Mouse (Mus musculus) ES-E14 (cell line): ENCODE results near the gene Klrg2. TPM values are rescaled to one million over a fixed set of nuclear protein-coding genes. Genes with fewer than 3 reads are reported as not detected.

Experiments
- DNase-seq: peaks from one replicate; pipeline ENCODE4 v3.0.0-alpha.2; 2013; ENCODE audit warnings: low read depth, low spot score
- H3K27ac ChIP-seq: 2 replicates; pipeline ENCODE4 v1.5.1; 2012; ENCODE audit warnings: low read depth, mild to moderate bottlenecking, low read length, moderate library complexity, mixed read lengths; ENCODE audit not compliant: poor library complexity, insufficient read depth, severe bottlenecking
- H3K36me3 ChIP-seq: 2 replicates; pipeline ENCODE4 v1.6.1; 2012; ENCODE audit warnings: mild to moderate bottlenecking, low read length, moderate library complexity, mixed read lengths; ENCODE audit not compliant: control insufficient read depth, poor library complexity, insufficient read depth, severe bottlenecking
- H3K4me1 ChIP-seq, 2 experiments: fragments of 150-350 bp in 1 of 2; sonication (generic) in 1 of 2; 2 replicates each; pipeline ENCODE4 v1.6.1; 2012; ENCODE audit warnings: low read length in 2 of 2, mild to moderate bottlenecking in 1 of 2, mixed read lengths in 1 of 2; ENCODE audit not compliant: control insufficient read depth in 2 of 2, insufficient read depth in 2 of 2, poor library complexity in 1 of 2
- H3K4me3 ChIP-seq, 2 experiments: fragments of 150-350 bp in 1 of 2; sonication (generic) in 1 of 2; 2 replicates each; pipeline ENCODE4 v1.5.1; 2012; ENCODE audit warnings: low read length in 2 of 2, low read depth in 1 of 2, mild to moderate bottlenecking in 1 of 2, mixed read lengths in 1 of 2; ENCODE audit not compliant: insufficient read depth in 1 of 2, poor library complexity in 1 of 2, severe bottlenecking in 1 of 2
- H3K9ac ChIP-seq: 2 replicates; pipeline ENCODE4 v1.6.1; 2012; ENCODE audit warnings: low read depth, mild to moderate bottlenecking, low read length, mixed read lengths; ENCODE audit not compliant: poor library complexity, insufficient read depth, severe bottlenecking
- H3K9me3 ChIP-seq: fragments of 150-350 bp; sonication (generic); 2 replicates; pipeline ENCODE4 v1.6.1; 2012; ENCODE audit warnings: low read depth, mild to moderate bottlenecking, low read length; ENCODE audit not compliant: control insufficient read depth, insufficient read depth
- CHD2 ChIP-seq: IDR thresholded peaks from 2 replicates; pipeline ENCODE4 v1.6.1; 2014; ENCODE audit warnings: mild to moderate bottlenecking, low read depth, low read length, inconsistent platforms
- HCFC1 ChIP-seq: IDR thresholded peaks from 2 replicates; pipeline ENCODE4 v1.6.1; 2012; ENCODE audit warnings: low read length, inconsistent platforms, borderline replicate concordance; ENCODE audit not compliant: insufficient read depth
- MAFK ChIP-seq: IDR thresholded peaks from 2 replicates; pipeline ENCODE4 v1.6.1; 2014; ENCODE audit warnings: mild to moderate bottlenecking, low read depth, low read length, inconsistent platforms; ENCODE audit not compliant: insufficient read depth
- ZC3H11A ChIP-seq: IDR thresholded peaks from 2 replicates; pipeline ENCODE4 v1.6.1; 2012; ENCODE audit warnings: low read depth, mild to moderate bottlenecking, inconsistent platforms, low read length, borderline replicate concordance
- ZNF384 ChIP-seq: IDR thresholded peaks from 2 replicates; pipeline ENCODE4 v1.6.1; 2012; ENCODE audit warnings: low read depth, low read length, inconsistent platforms
- in situ Hi-C, 2 experiments: fragments of 600-800 bp; cut with MboI; formaldehyde crosslinking; loops; one replicate each; pipeline ENCODE4 v1.15.1; 2025; ENCODE audit warnings: low sequenced_read_pairs in 2 of 2, inconsistent platforms in 1 of 2; ENCODE audit not compliant: unreplicated experiment in 2 of 2
- total RNA-seq: library from RNA; depleted of rRNA; stranded (reverse); fragments of 300-350 nt; gene quantifications from 2 replicates; pipeline ENCODE4 v1.2.3, GENCODE M21; 2012

Klrg2 gene
- total RNA-seq, 1 experiment: 3.2 TPM

GRCm38 (mm10) chr6:38640401-38640800 is 3.4 kb upstream of the Klrg2 start:
- Histone ChIP-seq H3K27ac (no peak overlapping the region), H3K9ac (no peak overlapping the region), H3K36me3 (no peaks in the 10 kb centered on the region), H3K4me3 (no peak overlapping the region), H3K9me3 (no peaks in the 10 kb centered on the region), H3K4me1 (peaks cover 0 to 3% of the 10 kb centered on the region in 2 experiments; a peak in 1 of 4 replicates)
- no peak for DNase-seq
- no peak for TF ChIP-seq ZC3H11A
- TF ChIP-seq MAFK: no peak
- TF ChIP-seq CHD2: no peak
- TF ChIP-seq ZNF384: no peak
- no peak for TF ChIP-seq HCFC1
- in situ Hi-C loops: loop anchor here in 1 of 2 experiments (10.0 kb wide), 1 partner anchor 264 kb away; no protein-coding TSS in a partner anchor

GRCm38 (mm10) chr6:38635941-38636851 is 846 bp downstream of the Klrg2 start:
- Histone ChIP-seq H3K9ac (peak overlapping the region; percentile 36), H3K27ac (no peak overlapping the region), H3K4me3 (peak overlapping the region; percentile 66 to 69), H3K4me1 (peaks cover 0 to 3% of the 10 kb centered on the region in 2 experiments; a peak in 1 of 4 replicates), H3K9me3 (no peaks in the 10 kb centered on the region), H3K36me3 (no peaks in the 10 kb centered on the region)
- no peak for DNase-seq
- TF ChIP-seq CHD2: no peak
- no peak for TF ChIP-seq HCFC1
- TF ChIP-seq ZNF384: no peak
- TF ChIP-seq ZC3H11A: no peak
- TF ChIP-seq MAFK: no peak
- in situ Hi-C loops: no loop called here

- in situ Hi-C loops: no loop called here
- no peaks in the 10 kb centered on the region; the same call in 1 of the 2 replicates for H3K36me3 ChIP-seq
- H3K4me3 ChIP-seq: no peak overlapping the region
- H3K9ac ChIP-seq: no peak overlapping the region
- H3K27ac ChIP-seq: no peak overlapping the region
- DNase-seq: no peak
- no peaks in the 10 kb centered on the region for H3K9me3 ChIP-seq
- TF ChIP-seq CHD2: no peak
- TF ChIP-seq ZC3H11A: no peak
- no peak for TF ChIP-seq MAFK
- no peak for TF ChIP-seq ZNF384
- TF ChIP-seq HCFC1: no peak
- H3K4me1 ChIP-seq: peaks cover 0 to 3% of the 10 kb centered on the region in 2 experiments; a peak in 1 of 4 replicates
These were observed 2.6 kb downstream of the Klrg2 start for GRCm38 (mm10) chr6:38634461-38634860.

GRCm38 (mm10) chr6:38632826-38633225 is 4.2 kb downstream of the Klrg2 start:
- TF ChIP-seq ZNF384 (no peak), HCFC1 (no peak), CHD2 (no peak), ZC3H11A (no peak), MAFK (no peak)
- Histone ChIP-seq H3K9me3 (no peaks in the 10 kb centered on the region), H3K36me3 (no peaks in the 10 kb centered on the region; the same call in 1 of the 2 replicates), H3K27ac (no peak overlapping the region), H3K9ac (no peak overlapping the region), H3K4me3 (no peak overlapping the region), H3K4me1 (peaks cover 0 to 3% of the 10 kb centered on the region in 2 experiments; a peak in 1 of 4 replicates)
- in situ Hi-C loops: no loop called here
- DNase-seq: no peak
